Mouse (Mus musculus): ENCODE measurements around the gene Gpd1. TPM values are rescaled to one million over a fixed set of nuclear protein-coding genes. Genes with fewer than 3 reads are reported as not detected.

The Gpd1 gene
- polyA plus RNA-seq, 1 experiment from 2014 or later = 8.0 TPM

- Histone ChIP-seq H3K27ac (no peak overlapping the region), H3K4me2 (no peak overlapping the region), H3K36me3 (peaks cover 46% of the 10 kb centered on the region), H3K27me3 (replicated peaks) (no peaks in the 10 kb centered on the region), H3K4me1 (peaks cover 23% of the 10 kb centered on the region), H3K4me3 (no peak overlapping the region), H3K9me3 (replicated peaks) (no peaks in the 10 kb centered on the region), H3K9ac (no peak overlapping the region)
- 36% methylated on average over 7 of the region's 7 CpGs for WGBS (ENCODE audit: insufficient replicate concordance)
- peak; percentile 28; the same call in 1 of the 2 replicates for ATAC-seq
Observed at GRCm38 (mm10) chr15:99714858-99715257, 2.5 kb upstream of the Gpd1 start.

- H3K36me3 ChIP-seq = peaks cover 42% of the 10 kb centered on the region
- H3K9ac ChIP-seq = no peak overlapping the region
- 0 out of 2 replicates have a peak overlapping the region, but pooled peaks have one; percentile 46 for H3K27ac ChIP-seq
- ATAC-seq = no peak
- H3K4me3 ChIP-seq = no peak overlapping the region
- WGBS (ENCODE audit: insufficient replicate concordance) = 67% methylated on average over 13 of the region's 13 CpGs
- no peaks in the 10 kb centered on the region for H3K9me3 ChIP-seq (replicated peaks)
- H3K27me3 ChIP-seq (replicated peaks) = no peaks in the 10 kb centered on the region
- H3K4me1 ChIP-seq = peaks cover 23% of the 10 kb centered on the region
- H3K4me2 ChIP-seq = no peak overlapping the region
Observed at GRCm38 (mm10) chr15:99715361-99715865, 1.9 kb upstream of the Gpd1 start.

GRCm38 (mm10) chr15:99715982-99716746 lies 1.2 kb upstream of the Gpd1 start:
- Histone ChIP-seq H3K36me3 (peaks cover 38% of the 10 kb centered on the region), H3K4me2 (no peak overlapping the region), H3K27ac (peak overlapping the region; percentile 46; the same call in 1 of the 2 replicates), H3K9ac (no peak overlapping the region), H3K9me3 (replicated peaks) (no peaks in the 10 kb centered on the region), H3K4me1 (peaks cover 23% of the 10 kb centered on the region), H3K27me3 (replicated peaks) (no peaks in the 10 kb centered on the region), H3K4me3 (no peak overlapping the region)
- WGBS (ENCODE audit: insufficient replicate concordance) = 66% methylated on average over 11 of the region's 11 CpGs
- ATAC-seq = no peak

- Histone ChIP-seq H3K27me3 (replicated peaks) (no peaks in the 10 kb centered on the region), H3K36me3 (peaks cover 32% of the 10 kb centered on the region), H3K27ac (no peak overlapping the region), H3K4me1 (peaks cover 23% of the 10 kb centered on the region), H3K9ac (no peak overlapping the region), H3K4me3 (no peak overlapping the region), H3K4me2 (no peak overlapping the region), H3K9me3 (replicated peaks) (no peaks in the 10 kb centered on the region)
- 81% methylated on average over 12 of the region's 12 CpGs for WGBS (ENCODE audit: insufficient replicate concordance)
- ATAC-seq = no peak
Observed at GRCm38 (mm10) chr15:99716814-99717213, 501 bp upstream of the Gpd1 start.

GRCm38 (mm10) chr15:99718461-99719021 lies 1.2 kb downstream of the Gpd1 start:
- Histone ChIP-seq H3K27ac (0 out of 2 replicates have a peak overlapping the region, but pooled peaks have one; percentile 36), H3K36me3 (peaks cover 14% of the 10 kb centered on the region), H3K9ac (no peak overlapping the region), H3K4me1 (peaks cover 37% of the 10 kb centered on the region), H3K27me3 (replicated peaks) (0 out of 2 replicates have a peak, but pooled peaks cover 3% of the 10 kb centered on the region), H3K9me3 (replicated peaks) (no peaks in the 10 kb centered on the region), H3K4me3 (no peak overlapping the region), H3K4me2 (peak overlapping the region; percentile 19; the same call in 1 of the 2 replicates)
- 72% methylated on average over 9 of the region's 9 CpGs for WGBS (ENCODE audit: insufficient replicate concordance)
- ATAC-seq = no peak

- Histone ChIP-seq H3K9ac (no peak overlapping the region), H3K27me3 (replicated peaks) (0 out of 2 replicates have a peak, but pooled peaks cover 3% of the 10 kb centered on the region), H3K4me2 (no peak overlapping the region), H3K9me3 (replicated peaks) (no peaks in the 10 kb centered on the region), H3K4me1 (peaks cover 50% of the 10 kb centered on the region), H3K36me3 (0 out of 2 replicates have a peak, but pooled peaks cover 5% of the 10 kb centered on the region), H3K4me3 (no peak overlapping the region), H3K27ac (no peak overlapping the region)
- no peak for ATAC-seq
- WGBS (ENCODE audit: insufficient replicate concordance) = 63% methylated on average over 8 of the region's 8 CpGs
Observed at GRCm38 (mm10) chr15:99719865-99720264, 2.5 kb downstream of the Gpd1 start.

GRCm38 (mm10) chr15:99721921-99722743 lies 4.8 kb downstream of the Gpd1 start:
- H3K27ac ChIP-seq = no peak overlapping the region
- no peak overlapping the region for H3K4me2 ChIP-seq
- H3K27me3 ChIP-seq (replicated peaks) = 0 out of 2 replicates have a peak, but pooled peaks cover 3% of the 10 kb centered on the region
- no peak for ATAC-seq
- no peaks in the 10 kb centered on the region for H3K9me3 ChIP-seq (replicated peaks)
- peaks cover 48% of the 10 kb centered on the region for H3K4me1 ChIP-seq
- no peak overlapping the region for H3K4me3 ChIP-seq
- H3K36me3 ChIP-seq = 0 out of 2 replicates have a peak, but pooled peaks cover 5% of the 10 kb centered on the region
- 76% methylated on average over 25 of the region's 25 CpGs for WGBS (ENCODE audit: insufficient replicate concordance)
- H3K9ac ChIP-seq = no peak overlapping the region

GRCm38 (mm10) chr15:99723120-99723514 lies 5.8 kb downstream of the Gpd1 start:
- Histone ChIP-seq H3K4me3 (no peak overlapping the region), H3K27ac (peak overlapping the region; percentile 89), H3K9me3 (replicated peaks) (no peaks in the 10 kb centered on the region), H3K4me1 (peaks cover 42% of the 10 kb centered on the region), H3K36me3 (peaks cover 13% of the 10 kb centered on the region), H3K27me3 (replicated peaks) (0 out of 2 replicates have a peak, but pooled peaks cover 3% of the 10 kb centered on the region), H3K9ac (no peak overlapping the region), H3K4me2 (peak overlapping the region; percentile 30)
- no peak for ATAC-seq
- WGBS (ENCODE audit: insufficient replicate concordance) = 35% methylated on average over 10 of the region's 10 CpGs

- Histone ChIP-seq H3K4me3 (0 out of 2 replicates have a peak overlapping the region, but pooled peaks have one; percentile 95), H3K27me3 (replicated peaks) (0 out of 2 replicates have a peak, but pooled peaks cover 3% of the 10 kb centered on the region), H3K4me2 (peak overlapping the region; percentile 89), H3K9me3 (replicated peaks) (0 out of 2 replicates have a peak, but pooled peaks cover under 1% of the 10 kb centered on the region), H3K36me3 (peaks cover 19% of the 10 kb centered on the region), H3K4me1 (peaks cover 42% of the 10 kb centered on the region), H3K9ac (peak overlapping the region; percentile 45; the same call in 1 of the 2 replicates), H3K27ac (peak overlapping the region; percentile 89)
- ATAC-seq = no peak
- WGBS (ENCODE audit: insufficient replicate concordance) = 28% methylated on average over 11 of the region's 11 CpGs
Observed at GRCm38 (mm10) chr15:99723515-99724291, 6.4 kb downstream of the Gpd1 start.

GRCm38 (mm10) chr15:99724292-99725021 lies 7.1 kb downstream of the Gpd1 start:
- peak overlapping the region; percentile 45 for H3K9ac ChIP-seq
- H3K36me3 ChIP-seq = peaks cover 27% of the 10 kb centered on the region

More at GRCm38 (mm10) chr15:99724292-99725021, 7.1 kb downstream of the Gpd1 start:
- peak overlapping the region; percentile 89 for H3K27ac ChIP-seq
- H3K4me3 ChIP-seq = peak overlapping the region; percentile 95
- 0 out of 2 replicates have a peak, but pooled peaks cover 3% of the 10 kb centered on the region for H3K27me3 ChIP-seq (replicated peaks)
- WGBS (ENCODE audit: insufficient replicate concordance) = 16% methylated on average over 16 of the region's 16 CpGs
- 0 out of 2 replicates have a peak, but pooled peaks cover 5% of the 10 kb centered on the region for H3K9me3 ChIP-seq (replicated peaks)
- H3K4me1 ChIP-seq = peaks cover 42% of the 10 kb centered on the region
- no peak for ATAC-seq
- peak overlapping the region; percentile 89 for H3K4me2 ChIP-seq
